Mouse (Mus musculus): ENCODE data around the gene Nucb2. TPM values are rescaled to one million over a fixed set of nuclear protein-coding genes. Genes with fewer than 3 reads are reported as not detected.

The Nucb2 gene
- total RNA-seq (2022), result 1 to 10 TPM; 1.3 to 5.3 (median 2.6) TPM

DNA sequence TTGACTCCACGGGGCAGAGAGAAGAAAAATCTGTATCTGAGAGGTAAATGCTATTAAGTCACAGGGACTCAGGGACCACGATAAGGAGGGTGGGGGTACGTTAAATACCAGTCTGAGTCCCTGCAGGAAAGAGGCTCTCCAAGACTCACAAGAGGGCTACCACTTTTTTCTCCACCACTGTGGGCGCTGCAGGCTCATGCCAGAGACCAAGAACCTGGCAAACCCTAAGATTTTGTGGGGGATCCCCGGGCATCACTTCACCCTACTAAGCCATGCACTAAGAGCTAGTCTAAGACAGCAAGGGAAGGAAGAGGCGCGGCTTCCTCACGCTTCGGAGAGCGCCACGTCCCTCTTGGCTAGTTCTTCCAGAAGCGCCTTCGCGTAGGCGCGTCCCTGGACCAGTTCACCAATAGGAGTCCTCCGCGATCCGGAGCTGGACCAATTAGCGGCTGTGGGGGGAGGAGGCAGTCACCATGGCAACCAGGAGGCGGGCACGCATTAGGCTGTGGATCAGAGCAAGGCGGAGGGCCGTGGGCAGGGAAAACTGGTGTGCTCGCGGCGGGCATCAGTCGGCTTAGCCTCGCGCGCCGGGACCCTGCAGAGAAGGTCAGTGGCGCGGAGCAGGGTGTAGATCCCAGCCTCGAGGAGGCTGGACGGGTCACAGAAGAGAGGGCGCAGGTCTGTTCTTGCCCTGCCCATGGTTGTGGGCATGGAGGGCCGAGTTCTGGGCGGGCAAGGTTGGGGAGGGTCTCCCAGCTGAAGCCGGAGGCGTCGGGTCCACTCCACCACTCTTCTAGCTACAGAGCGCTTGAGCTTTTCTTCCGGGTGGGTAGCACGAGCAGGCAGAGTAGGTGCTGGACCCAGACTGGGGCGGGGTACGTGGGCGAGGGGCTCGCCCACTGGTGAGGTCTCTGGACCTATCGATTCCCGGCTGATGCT, at the start of gene Nucb2:
TSS of gene Nucb2 (plus strand) at position 491 of the 939 bp plus-strand sequence.
- DNase-seq (ENCODE audit: low spot score in 2 of 2), result peak; percentile 98

GRCm38 (mm10) chr7:116456964-116457363, 47.2 kb upstream of the Nucb2 start:
- no peak for DNase-seq (ENCODE audit: low spot score in 2 of 2)

GRCm38 (mm10) chr7:116457391-116457790, 46.8 kb upstream of the Nucb2 start:
- no peak for DNase-seq (ENCODE audit: low spot score in 2 of 2)

DNA sequence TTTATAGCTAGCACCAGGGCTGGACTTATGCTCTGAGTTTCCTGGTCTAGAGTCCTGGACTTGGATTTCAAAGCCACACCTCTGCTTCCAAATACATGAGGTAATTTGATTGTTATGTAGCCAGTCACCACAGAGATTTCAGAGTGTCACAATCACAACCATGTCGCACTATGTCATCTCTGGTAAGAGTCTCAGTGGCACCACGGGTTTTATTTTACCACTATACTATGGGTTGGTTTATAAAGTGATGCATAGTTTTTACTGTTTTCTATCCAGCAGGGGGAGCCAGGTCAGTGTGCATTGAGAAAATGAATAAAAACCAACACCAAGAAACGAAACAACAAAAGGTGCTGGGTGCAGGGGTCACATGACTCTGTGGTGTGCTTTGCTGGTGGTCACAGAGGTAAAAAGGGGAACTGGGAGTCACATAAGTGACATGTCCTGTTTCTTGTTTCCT, 45.2 kb upstream of the Nucb2 start:
- DNase-seq (ENCODE audit: low spot score in 2 of 2), result no peak

DNA sequence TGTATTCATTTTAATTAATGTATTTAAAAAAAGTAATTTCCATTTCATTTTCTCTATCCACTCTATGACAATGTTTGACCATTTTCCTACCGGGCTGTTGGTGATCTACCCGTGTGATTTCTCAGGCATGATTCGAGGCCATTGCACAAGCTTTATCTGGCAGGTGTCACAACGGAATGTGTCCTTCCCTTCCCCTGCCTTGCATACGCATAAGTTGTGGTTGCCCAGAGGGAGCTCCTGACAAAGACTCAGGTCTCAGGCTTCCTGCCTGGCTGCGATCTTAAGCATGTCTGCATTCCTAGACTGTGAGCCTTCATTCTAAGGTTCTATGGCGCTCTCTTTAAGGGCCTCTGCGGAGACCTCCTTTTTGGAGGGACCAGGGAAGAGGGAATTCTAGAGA, 42.1 kb upstream of the Nucb2 start:
- no peak for DNase-seq (ENCODE audit: low spot score in 2 of 2)

GRCm38 (mm10) chr7:116475836-116476235, 28.3 kb upstream of the Nucb2 start:
- no peak for DNase-seq (ENCODE audit: low spot score in 2 of 2)

GRCm38 (mm10) chr7:116476264-116476663, 27.9 kb upstream of the Nucb2 start:
- DNase-seq (ENCODE audit: low spot score in 2 of 2), result no peak

- DNase-seq (ENCODE audit: low spot score in 2 of 2), result no peak
Measured at GRCm38 (mm10) chr7:116483106-116483505, 21.1 kb upstream of the Nucb2 start.

GRCm38 (mm10) chr7:116483782-116484181, 20.4 kb upstream of the Nucb2 start:
- DNase-seq (ENCODE audit: low spot score in 2 of 2), result no peak

DNA sequence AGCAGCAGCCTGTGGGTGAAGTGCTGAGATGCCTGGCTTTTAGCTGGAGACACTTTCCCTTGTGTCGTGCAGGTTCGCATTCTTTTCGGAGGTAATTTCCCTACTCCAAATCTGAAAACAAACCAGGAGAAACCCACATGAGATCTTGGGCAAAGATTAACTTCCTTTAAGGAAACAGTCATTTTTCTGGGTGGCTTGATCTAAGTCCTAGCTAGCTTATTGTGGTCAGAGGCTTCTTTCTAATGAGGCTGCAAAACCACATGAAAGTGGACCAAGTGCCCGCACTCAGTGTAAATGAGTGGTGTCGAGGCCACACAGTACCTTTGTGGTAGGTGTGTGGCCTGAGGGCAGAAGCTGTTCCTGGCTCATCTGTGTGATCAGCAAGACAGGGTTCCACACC, 20.0 kb upstream of the Nucb2 start:
- no peak for DNase-seq (ENCODE audit: low spot score in 2 of 2)

- DNase-seq (ENCODE audit: low spot score in 2 of 2), result no peak
Measured at GRCm38 (mm10) chr7:116485062-116485601, 19.0 kb upstream of the Nucb2 start.

GRCm38 (mm10) chr7:116491113-116491512, 13.1 kb upstream of the Nucb2 start:
- DNase-seq (ENCODE audit: low spot score in 2 of 2), result no peak

GRCm38 (mm10) chr7:116493267-116494003, 10.7 kb upstream of the Nucb2 start:
- DNase-seq (ENCODE audit: low spot score in 2 of 2), result no peak

- no peak for DNase-seq (ENCODE audit: low spot score in 2 of 2)
Measured at GRCm38 (mm10) chr7:116494618-116495017, 9.6 kb upstream of the Nucb2 start.

DNA sequence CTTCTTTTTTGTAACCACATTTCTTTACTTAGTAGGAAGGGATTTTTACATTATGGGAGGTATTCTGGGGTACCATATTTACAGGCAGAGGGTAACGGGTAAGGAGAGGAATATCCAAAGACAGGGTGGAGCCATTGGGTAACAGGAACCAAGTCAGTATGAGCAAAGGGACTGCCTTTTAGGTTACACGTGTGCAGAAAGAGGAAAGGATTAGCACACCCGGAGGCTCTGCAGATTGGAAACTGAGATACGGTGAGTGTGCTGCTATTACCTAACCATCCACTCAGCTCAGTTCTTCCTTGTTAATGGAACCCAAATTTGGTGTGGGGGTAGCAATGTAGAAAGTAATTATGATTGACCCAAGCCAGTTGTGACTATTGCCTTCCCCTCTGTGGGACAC, 7.4 kb upstream of the Nucb2 start:
- no peak for DNase-seq (ENCODE audit: low spot score in 2 of 2)

GRCm38 (mm10) chr7:116504818-116505170, 625 bp downstream of the Nucb2 start:
- no peak for DNase-seq (ENCODE audit: low spot score in 2 of 2)

- no peak for DNase-seq (ENCODE audit: low spot score in 2 of 2)
Measured at GRCm38 (mm10) chr7:116514030-116514429, 9.9 kb downstream of the Nucb2 start.

GRCm38 (mm10) chr7:116514546-116514945, 10.4 kb downstream of the Nucb2 start:
- no peak for DNase-seq (ENCODE audit: low spot score in 2 of 2)

DNA sequence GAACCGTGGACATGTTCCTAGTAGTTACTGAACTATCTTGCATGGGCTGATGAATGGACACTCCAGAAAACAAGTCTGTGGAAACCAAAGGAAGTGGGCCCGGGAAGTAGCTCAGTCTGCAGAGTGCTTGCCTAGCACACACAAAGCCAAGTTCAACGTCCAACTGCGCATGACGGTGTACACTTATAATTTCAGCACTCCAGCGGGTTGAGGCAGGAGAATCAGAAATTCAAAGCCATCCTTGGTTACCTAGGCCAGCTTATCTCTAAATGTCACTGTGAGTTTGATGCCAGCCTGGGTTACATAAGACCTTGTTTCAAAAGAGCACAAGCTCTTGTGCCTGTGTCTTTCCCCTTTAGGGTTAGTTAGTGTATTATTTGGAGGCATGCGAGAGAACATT, 10.9 kb downstream of the Nucb2 start:
- DNase-seq (ENCODE audit: low spot score in 2 of 2), result no peak

DNA sequence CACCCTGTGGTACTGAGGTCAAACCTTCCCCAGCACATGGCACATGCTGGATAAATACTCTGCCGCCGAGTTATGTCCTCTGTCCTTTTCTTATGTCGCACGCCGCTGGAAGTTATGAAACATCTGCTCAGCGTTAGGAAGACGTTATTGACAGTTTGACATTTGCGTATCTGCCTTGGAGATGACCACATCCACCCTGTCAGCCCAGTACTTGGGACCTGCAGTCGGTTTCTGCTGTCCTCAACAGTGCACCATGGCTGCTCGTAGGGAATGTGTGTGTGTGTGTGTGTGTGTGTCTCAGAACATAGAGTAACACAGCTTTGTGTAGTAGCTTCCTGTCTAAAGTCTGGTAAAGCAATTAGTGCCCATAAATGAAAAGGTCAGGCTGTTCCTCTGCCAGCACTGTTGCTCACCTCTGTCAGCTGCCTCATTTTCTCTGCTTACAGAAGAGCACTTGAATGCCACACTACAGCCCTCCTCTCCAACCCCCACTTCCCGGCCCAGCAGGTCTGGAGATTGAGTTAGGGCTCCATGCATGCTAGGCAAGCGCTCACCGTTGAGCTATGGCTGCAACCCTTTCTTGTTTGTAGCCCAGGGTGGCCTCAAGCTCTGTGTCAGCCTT, 11.5 kb downstream of the Nucb2 start:
- no peak for DNase-seq (ENCODE audit: low spot score in 2 of 2)

DNA sequence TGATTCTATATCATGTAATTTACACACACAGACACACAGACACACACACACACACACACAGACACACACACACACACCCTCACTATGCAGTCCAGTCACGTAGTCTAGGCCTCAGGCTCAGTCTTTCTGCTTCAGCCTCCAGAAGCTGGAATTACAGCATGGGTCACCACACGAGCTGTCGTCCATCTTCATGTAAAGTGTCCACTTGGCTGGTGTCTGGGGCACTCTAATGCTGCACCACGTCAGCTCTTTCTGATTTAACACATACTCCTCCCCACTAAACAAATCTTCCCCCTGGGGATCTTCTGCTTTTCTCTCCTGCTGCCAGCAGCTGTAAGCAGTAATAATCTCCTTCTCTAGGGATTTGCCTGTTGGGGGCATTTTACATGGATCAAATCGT, 13.1 kb downstream of the Nucb2 start:
- DNase-seq (ENCODE audit: low spot score in 2 of 2), result no peak

- DNase-seq (ENCODE audit: low spot score in 2 of 2), result no peak
Measured at GRCm38 (mm10) chr7:116518155-116518554, 14.0 kb downstream of the Nucb2 start.
